Mouse (Mus musculus) liver, adult 2 months (tissue): ENCODE results near the gene Smim6. TPM values are rescaled to one million over a fixed set of nuclear protein-coding genes. Genes with fewer than 3 reads are reported as not detected.

ENCODE experiments used
- DNase-seq: peaks from one replicate; pipeline ENCODE4 v3.0.0-alpha.2; 2011; ENCODE audit warnings: low read depth, low spot score; ENCODE audit errors: extremely low read depth
- H3K27ac ChIP-seq: fragments of 200-500 bp; replicated peaks from 2 replicates; pipeline ENCODE4 v1.5.1; 2012; ENCODE audit warnings: low read depth, mild to moderate bottlenecking, control low read depth, inconsistent platforms, low read length; ENCODE audit not compliant: insufficient read depth
- H3K27me3 ChIP-seq: fragments of 200-500 bp; 2 replicates; pipeline ENCODE4 v1.6.1; 2012; ENCODE audit warnings: mild to moderate bottlenecking, moderate library complexity, low read length, inconsistent platforms; ENCODE audit not compliant: control insufficient read depth, insufficient read depth
- H3K36me3 ChIP-seq: fragments of 200-500 bp; 2 replicates; pipeline ENCODE4 v1.6.1; 2012; ENCODE audit warnings: low read length, inconsistent platforms; ENCODE audit not compliant: control insufficient read depth, insufficient read depth
- H3K4me1 ChIP-seq: fragments of 200-500 bp; 2 replicates; pipeline ENCODE4 v1.6.1; 2011; ENCODE audit warnings: low read length; ENCODE audit not compliant: control insufficient read depth, insufficient read depth
- H3K4me3 ChIP-seq: fragments of 200-500 bp; 2 replicates; pipeline ENCODE4 v1.5.1; 2011; ENCODE audit warnings: low read depth, mild to moderate bottlenecking, control low read depth, low read length, moderate library complexity; ENCODE audit not compliant: insufficient read depth
- H3K79me2 ChIP-seq: fragments of 200-500 bp; 2 replicates; pipeline ENCODE4 v1.6.1; 2012; ENCODE audit warnings: inconsistent platforms, mild to moderate bottlenecking, low read length, moderate library complexity; ENCODE audit not compliant: control insufficient read depth, insufficient read depth
- H3K9ac ChIP-seq: fragments of 200-500 bp; 2 replicates; pipeline ENCODE4 v1.6.1; 2012; ENCODE audit warnings: low read depth, mild to moderate bottlenecking, control low read depth, inconsistent platforms, low read length
- CTCF ChIP-seq: fragments of 200-500 bp; IDR thresholded peaks from 2 replicates; pipeline ENCODE4 v1.5.1; 2011; ENCODE audit warnings: low read depth, low read length, control low read depth
- POLR2A ChIP-seq: fragments of 200-500 bp; IDR thresholded peaks from 2 replicates; pipeline ENCODE4 v1.6.1; 2011; ENCODE audit warnings: low read length, control low read depth; ENCODE audit not compliant: insufficient read depth; ENCODE audit errors: extremely low read depth
- WGBS: fragments of 180-500 bp; shearing (Covaris S2); methylation state at CpG from one replicate; pipeline ENCODE4 v1.1.7; 2018; 5-methylcytosine and 5-hydroxymethylcytosine counted together
- polyA plus RNA-seq: library from polyadenylated mRNA; depleted of rRNA; stranded (reverse); fragments of >200 nt; gene quantifications from 2 replicates; pipeline ENCODE4 v1.2.3, GENCODE M21; 2012; rRNA removed
- total RNA-seq: library from RNA; depleted of rRNA; stranded (reverse); fragments of >200 nt; gene quantifications from 2 replicates; pipeline ENCODE4 v1.2.3, GENCODE M21; 2014; rRNA removed

Gene Smim6
- total and polyA plus RNA-seq, 2 experiments = 0.38 to 0.55 TPM

GRCm38 (mm10) chr11:115962651-115963412 lies 51.0 kb downstream of the Smim6 start:
- H3K36me3 ChIP-seq = peaks cover 10% of the 10 kb centered on the region; the same call in 1 of the 2 replicates
- no peak for DNase-seq

More at GRCm38 (mm10) chr11:115962651-115963412, 51.0 kb downstream of the Smim6 start:
- TF ChIP-seq POLR2A (no peak), CTCF (no peak)
- Histone ChIP-seq H3K79me2 (no peaks in the 10 kb centered on the region), H3K27ac (no peak overlapping the region), H3K9ac (no peak overlapping the region), H3K4me1 (no peaks in the 10 kb centered on the region), H3K4me3 (no peak overlapping the region), H3K27me3 (no peaks in the 10 kb centered on the region)
- WGBS = 94% methylated on average over 9 of the region's 9 CpGs

Other genes with a start within 250 kb of the Smim6 start
- gene Grb2, start 203.4 kb upstream of the Smim6 start, total RNA-seq = 14.7 and 17.3 TPM in 2 replicates
- 27.7 and 28.4 TPM in 2 replicates for gene Grb2, start 203.4 kb upstream of the Smim6 start, polyA plus RNA-seq
- gene Tmem94, start 146.6 kb upstream of the Smim6 start, total RNA-seq = 11.0 and 15.0 TPM in 2 replicates
- 41.1 and 41.9 TPM in 2 replicates for gene Tmem94, start 146.6 kb upstream of the Smim6 start, polyA plus RNA-seq
- 2.9 and 3.8 TPM in 2 replicates for gene Caskin2, start 98.4 kb upstream of the Smim6 start, total RNA-seq
- 8.9 and 9.7 TPM in 2 replicates for gene Caskin2, start 98.4 kb upstream of the Smim6 start, polyA plus RNA-seq
- gene Tsen54, start 97.3 kb upstream of the Smim6 start, total RNA-seq = 4.0 and 5.8 TPM in 2 replicates
- gene Tsen54, start 97.3 kb upstream of the Smim6 start, polyA plus RNA-seq = 11.2 and 15.6 TPM in 2 replicates
- gene Llgl2, start 88.0 kb upstream of the Smim6 start, total RNA-seq = 15.8 and 17.2 TPM in 2 replicates
- gene Llgl2, start 88.0 kb upstream of the Smim6 start, polyA plus RNA-seq = 46.8 and 52.7 TPM in 2 replicates
- gene Myo15b, start 53.6 kb upstream of the Smim6 start, total RNA-seq = 0.07 and 0.28 TPM in 2 replicates
- gene Myo15b, start 53.6 kb upstream of the Smim6 start, polyA plus RNA-seq = 0.51 and 0.56 TPM in 2 replicates
- 0.13 TPM in 1 of 2 replicates, not detected in the other for gene Smim5, start 12.1 kb upstream of the Smim6 start, total RNA-seq
- 0.14 and 0.38 TPM in 2 replicates for gene Smim5, start 12.1 kb upstream of the Smim6 start, polyA plus RNA-seq
- gene Sap30bp, start 21.3 kb downstream of the Smim6 start, total RNA-seq = 12.8 and 16.0 TPM in 2 replicates
- 11.2 and 12.7 TPM in 2 replicates for gene Sap30bp, start 21.3 kb downstream of the Smim6 start, polyA plus RNA-seq
- 6.0 and 8.2 TPM in 2 replicates for gene Recql5, start 21.5 kb downstream of the Smim6 start, total RNA-seq
- gene Recql5, start 21.5 kb downstream of the Smim6 start, polyA plus RNA-seq = 10.0 and 12.3 TPM in 2 replicates
- gene Itgb4, start 62.7 kb downstream of the Smim6 start, total RNA-seq = 0.34 and 0.65 TPM in 2 replicates
- gene Itgb4, start 62.7 kb downstream of the Smim6 start, polyA plus RNA-seq = 0.18 and 0.25 TPM in 2 replicates
- 49.5 and 53.0 TPM in 2 replicates for gene Galk1, start 100.7 kb downstream of the Smim6 start, total RNA-seq
- 74.7 and 79.6 TPM in 2 replicates for gene Galk1, start 100.7 kb downstream of the Smim6 start, polyA plus RNA-seq
- gene H3f3b, start 115.9 kb downstream of the Smim6 start, total RNA-seq = 116 and 163 TPM in 2 replicates
- 56.2 and 59.9 TPM in 2 replicates for gene H3f3b, start 115.9 kb downstream of the Smim6 start, polyA plus RNA-seq
- gene Unk, start 118.3 kb downstream of the Smim6 start, total RNA-seq = 4.3 and 5.2 TPM in 2 replicates
- gene Unk, start 118.3 kb downstream of the Smim6 start, polyA plus RNA-seq = 8.9 and 13.8 TPM in 2 replicates
- 0.37 and 0.87 TPM in 2 replicates for gene Unc13d, start 165.9 kb downstream of the Smim6 start, total RNA-seq
- gene Unc13d, start 165.9 kb downstream of the Smim6 start, polyA plus RNA-seq = 0.54 and 1.4 TPM in 2 replicates
- gene Wbp2, start 175.0 kb downstream of the Smim6 start, total RNA-seq = 14.8 and 24.8 TPM in 2 replicates
- gene Wbp2, start 175.0 kb downstream of the Smim6 start, polyA plus RNA-seq = 166 and 179 TPM in 2 replicates
- 2.9 and 6.6 TPM in 2 replicates for gene Trim47, start 215.2 kb downstream of the Smim6 start, total RNA-seq
- 4.2 and 4.6 TPM in 2 replicates for gene Trim47, start 215.2 kb downstream of the Smim6 start, polyA plus RNA-seq
- gene Trim65, start 219.1 kb downstream of the Smim6 start, total RNA-seq = 3.9 and 5.8 TPM in 2 replicates
- gene Trim65, start 219.1 kb downstream of the Smim6 start, polyA plus RNA-seq = 7.7 and 8.3 TPM in 2 replicates
- gene Mrpl38, start 226.9 kb downstream of the Smim6 start, total RNA-seq = 26.4 and 40.2 TPM in 2 replicates
- 63.7 and 77.7 TPM in 2 replicates for gene Mrpl38, start 226.9 kb downstream of the Smim6 start, polyA plus RNA-seq